Mouse (Mus musculus) C2C12 (cell line): ENCODE measurements around the gene Mroh2a. TPM values are rescaled to one million over a fixed set of nuclear protein-coding genes. Genes with fewer than 3 reads are reported as not detected.
A peak's percentile ranks its signal among the peaks of the same experiment; 100 is the strongest.

Experiments used
- H3K27me3 ChIP-seq: one replicate; pipeline ENCODE4 v1.6.1; 2011; ENCODE audit not compliant: control insufficient read depth, insufficient read depth, insufficient read length
- H3K36me3 ChIP-seq: one replicate; pipeline ENCODE4 v1.6.1; 2011; ENCODE audit not compliant: control insufficient read depth, insufficient read depth
- H3K4me3 ChIP-seq: one replicate; pipeline ENCODE4 v1.5.1; 2011; ENCODE audit warnings: mild to moderate bottlenecking, control low read depth; ENCODE audit not compliant: poor library complexity, insufficient read depth, severe bottlenecking
- H3K79me2 ChIP-seq: one replicate; pipeline ENCODE4 v1.6.1; 2011; ENCODE audit not compliant: control insufficient read depth, insufficient read depth
- H3K79me3 ChIP-seq: one replicate; pipeline ENCODE4 v1.6.1; 2011; ENCODE audit warnings: low read depth, control low read depth
- H3ac ChIP-seq: one replicate; pipeline ENCODE3; 2011; ENCODE audit warnings: low read depth; ENCODE audit not compliant: control insufficient read depth, insufficient read length
- CEBPB ChIP-seq: IDR thresholded peaks from one replicate; pipeline ENCODE4 v1.6.1; 2011; ENCODE audit warnings: low read depth, mild to moderate bottlenecking, control low read depth, moderate library complexity
- CTCF ChIP-seq: IDR thresholded peaks from one replicate; pipeline ENCODE4 v1.5.1; 2011; ENCODE audit not compliant: control insufficient read depth, insufficient read depth, insufficient read length
- FOSL1 ChIP-seq: IDR thresholded peaks from one replicate; pipeline ENCODE4 v1.8.0; 2011; ENCODE audit warnings: mild to moderate bottlenecking, low read length; ENCODE audit not compliant: poor library complexity, insufficient read depth, severe bottlenecking
- MAX ChIP-seq: IDR thresholded peaks from one replicate; pipeline ENCODE4 v1.6.1; 2011; ENCODE audit warnings: mild to moderate bottlenecking, control low read depth
- MYOD1 ChIP-seq: IDR thresholded peaks from one replicate; pipeline ENCODE4 v1.6.1; 2011; ENCODE audit warnings: low read depth; ENCODE audit not compliant: control insufficient read depth, insufficient read length
- MYOG ChIP-seq: IDR thresholded peaks from one replicate; pipeline ENCODE4 v1.6.1; 2011; ENCODE audit not compliant: control insufficient read depth, insufficient read length; ENCODE audit errors: extremely low read depth
- USF1 ChIP-seq: IDR thresholded peaks from one replicate; pipeline ENCODE4 v1.6.1; 2011; ENCODE audit warnings: low read depth, mild to moderate bottlenecking, control low read depth, moderate library complexity
- polyA plus RNA-seq: library from polyadenylated mRNA; unstranded; fragments of >200 nt; fragmentation: generic; extraction: Trizol; gene quantifications from one replicate; pipeline ENCODE4 v1.2.1, GENCODE M21; 2012; ENCODE audit warnings: missing spikeins

Gene Mroh2a
- polyA plus RNA-seq, 1 experiment: 0.69 TPM

DNA sequence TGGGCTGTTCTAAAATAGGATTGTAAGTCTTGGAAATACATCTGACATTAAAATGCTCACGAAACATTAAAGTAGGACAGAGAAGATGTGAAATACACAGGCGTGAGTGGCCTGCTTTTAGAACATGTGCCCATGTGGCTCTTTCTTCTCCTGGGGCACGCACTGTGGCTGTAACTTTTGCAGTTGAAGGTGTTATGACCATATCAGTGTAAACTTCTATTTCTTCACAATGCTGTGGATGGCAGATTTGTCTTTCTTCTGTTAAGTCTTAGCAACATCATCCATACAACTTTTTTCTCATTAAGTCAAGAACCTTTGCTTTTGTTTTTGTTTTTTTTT, 62.0 kb downstream of the Mroh2a start:
- TF ChIP-seq MYOD1: no peak
- TF ChIP-seq USF1: no peak
- Histone ChIP-seq H3K4me3 (no peak overlapping the region), H3ac (no peak overlapping the region), H3K27me3 (peaks cover under 1% of the 10 kb centered on the region), H3K79me2 (no peaks in the 10 kb centered on the region), H3K36me3 (no peaks in the 10 kb centered on the region), H3K79me3 (no peaks in the 10 kb centered on the region)

DNA sequence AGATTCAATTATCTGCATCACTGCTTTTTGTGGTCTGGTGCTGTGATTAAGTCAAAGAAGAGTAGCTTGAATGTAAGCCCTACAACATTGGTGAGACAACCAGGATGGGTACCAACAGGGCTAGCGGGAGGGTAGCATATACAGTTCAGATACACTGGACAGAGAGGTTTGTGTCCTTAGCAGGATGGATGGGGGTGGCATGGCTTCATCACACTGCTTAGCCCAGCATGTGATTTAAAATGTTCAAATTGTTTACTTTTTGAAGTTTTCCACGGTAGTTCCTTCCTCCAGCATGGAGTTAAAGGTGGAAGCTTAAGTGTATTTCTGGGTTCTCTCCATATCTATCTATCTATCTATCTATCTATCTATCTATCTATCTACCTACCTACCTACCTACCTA, 62.4 kb downstream of the Mroh2a start:
- Histone ChIP-seq H3K36me3 (no peaks in the 10 kb centered on the region), H3ac (no peak overlapping the region), H3K27me3 (peaks cover 3% of the 10 kb centered on the region), H3K79me3 (no peaks in the 10 kb centered on the region), H3K79me2 (no peaks in the 10 kb centered on the region), H3K4me3 (no peak overlapping the region)
- TF ChIP-seq CEBPB (no peak), USF1 (no peak), MYOG (no peak), FOSL1 (no peak), MYOD1 (no peak), MAX (no peak), CTCF (no peak)

DNA sequence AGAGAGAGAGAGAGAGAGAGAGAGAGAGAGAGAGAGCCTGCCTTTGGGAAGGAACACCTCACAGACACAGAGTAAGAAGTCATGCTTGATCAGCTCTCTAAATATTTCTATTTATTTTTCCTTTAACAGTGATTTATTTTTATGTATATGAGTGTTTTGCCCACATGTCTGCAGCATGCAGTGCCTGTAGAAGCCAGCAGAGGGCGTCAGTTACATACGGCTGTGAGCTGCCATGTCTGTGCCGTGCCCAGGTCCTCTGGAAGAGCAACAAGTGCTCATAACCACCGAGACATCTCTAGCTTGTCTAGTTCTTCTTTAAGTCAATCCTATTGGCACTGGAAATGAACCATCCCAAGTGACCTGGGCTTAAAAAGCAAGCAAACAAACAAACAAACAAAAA, 63.1 kb downstream of the Mroh2a start:
- Histone ChIP-seq H3K36me3 (no peaks in the 10 kb centered on the region), H3K4me3 (no peak overlapping the region), H3K79me3 (no peaks in the 10 kb centered on the region), H3ac (no peak overlapping the region), H3K27me3 (peaks cover 3% of the 10 kb centered on the region), H3K79me2 (no peaks in the 10 kb centered on the region)
- TF ChIP-seq FOSL1 (no peak), MYOG (no peak), CTCF (peak; percentile 80), MAX (peak; percentile 31), CEBPB (no peak), USF1 (no peak), MYOD1 (no peak)

DNA sequence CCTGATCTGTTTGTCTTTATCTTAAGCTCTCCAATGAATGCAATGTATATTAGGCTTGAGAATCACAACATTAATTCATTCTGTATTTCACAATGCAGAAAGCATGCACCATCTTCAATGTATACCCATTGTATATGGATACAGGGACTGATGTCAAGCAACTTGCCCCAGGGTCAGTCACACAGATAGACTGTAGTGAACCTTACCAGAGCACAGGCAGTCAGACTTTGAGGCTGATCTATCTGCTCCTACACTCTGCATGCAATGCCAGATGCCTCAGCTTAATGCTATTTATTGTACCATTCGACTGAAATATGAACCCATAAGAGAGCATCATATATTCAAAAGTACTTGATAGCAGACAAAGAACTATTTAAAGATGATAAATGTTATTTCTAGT, 63.7 kb downstream of the Mroh2a start:
- Histone ChIP-seq H3K36me3 (no peaks in the 10 kb centered on the region), H3ac (no peak overlapping the region), H3K79me3 (no peaks in the 10 kb centered on the region), H3K27me3 (peaks cover 3% of the 10 kb centered on the region), H3K79me2 (no peaks in the 10 kb centered on the region), H3K4me3 (no peak overlapping the region)
- no peak for TF ChIP-seq CEBPB
- TF ChIP-seq FOSL1: no peak
- TF ChIP-seq MAX: no peak
- no peak for TF ChIP-seq CTCF
- TF ChIP-seq MYOD1: no peak
- no peak for TF ChIP-seq MYOG
- TF ChIP-seq USF1: no peak

DNA sequence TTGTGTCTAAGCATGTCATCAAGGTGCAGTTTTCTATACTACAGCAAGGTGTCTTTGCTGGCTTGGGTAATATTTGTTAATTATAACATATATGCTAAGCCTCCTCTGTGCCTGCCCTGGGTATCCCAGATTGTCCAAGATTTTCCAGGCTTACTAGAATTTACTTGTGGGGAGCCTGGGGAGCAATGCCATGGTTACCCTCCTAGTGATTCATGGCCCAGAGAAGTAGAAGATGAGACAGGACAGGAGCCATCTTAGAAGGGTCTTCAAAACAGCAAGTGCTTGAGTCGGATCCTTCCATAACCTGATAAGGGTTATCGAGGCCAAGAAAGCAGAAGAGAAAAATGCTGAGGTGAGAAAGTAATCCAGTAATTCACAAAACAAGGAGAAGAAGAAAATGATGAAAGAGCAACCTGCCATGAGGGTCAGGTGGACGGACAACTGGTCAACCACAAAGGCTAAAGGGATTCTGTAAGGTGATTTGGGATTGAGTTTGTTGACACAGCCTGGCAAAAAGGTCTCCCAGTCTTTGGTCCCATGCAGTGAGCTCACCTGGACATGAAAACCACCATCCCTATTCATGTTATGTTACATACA, 64.7 kb downstream of the Mroh2a start:
- H3K79me3 ChIP-seq: no peaks in the 10 kb centered on the region
- no peak overlapping the region for H3K4me3 ChIP-seq
- H3ac ChIP-seq: no peak overlapping the region
- TF ChIP-seq CEBPB (no peak), CTCF (no peak), USF1 (no peak), MYOG (no peak), FOSL1 (no peak), MAX (no peak), MYOD1 (no peak)
- H3K27me3 ChIP-seq: peaks cover 3% of the 10 kb centered on the region
- H3K36me3 ChIP-seq: no peaks in the 10 kb centered on the region
- H3K79me2 ChIP-seq: no peaks in the 10 kb centered on the region

DNA sequence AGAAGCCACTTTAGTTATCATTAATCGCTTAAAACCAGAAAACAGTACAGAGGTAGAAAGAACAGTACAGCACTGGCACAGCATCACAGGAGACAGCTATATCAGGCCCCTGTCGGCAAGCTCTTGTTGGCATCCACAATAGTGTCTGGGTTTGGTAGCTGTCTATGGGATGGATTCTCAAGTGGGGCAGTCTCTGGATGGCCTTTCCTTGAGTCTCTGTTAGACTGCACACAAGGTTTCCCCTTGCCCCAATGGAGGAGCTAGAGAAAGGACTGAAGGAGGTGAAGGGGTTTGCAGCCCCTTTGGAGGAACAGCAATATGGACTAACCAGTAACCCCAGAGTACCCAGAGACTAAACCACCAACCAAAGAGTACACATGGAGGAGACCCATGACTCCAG, 65.3 kb downstream of the Mroh2a start:
- Histone ChIP-seq H3K79me2 (no peaks in the 10 kb centered on the region), H3K79me3 (no peaks in the 10 kb centered on the region), H3K36me3 (no peaks in the 10 kb centered on the region), H3K4me3 (no peak overlapping the region), H3ac (no peak overlapping the region), H3K27me3 (peaks cover 3% of the 10 kb centered on the region)
- no peak for TF ChIP-seq MYOG
- TF ChIP-seq CTCF: no peak
- TF ChIP-seq FOSL1: no peak
- no peak for TF ChIP-seq CEBPB
